Mouse (Mus musculus) left cerebral cortex, adult 8-10 months (tissue): ENCODE results near the gene Fgfr2. TPM values are rescaled to one million over a fixed set of nuclear protein-coding genes. Genes with fewer than 3 reads are reported as not detected.
A peak's percentile ranks its signal among the peaks of the same experiment; 100 is the strongest.

Source experiments
- DNase-seq, 2 experiments: peaks; one replicate each; pipeline ENCODE4 v3.0.0; 2022; ENCODE audit warnings: low spot score in 2 of 2
- total RNA-seq, 4 experiments: library from RNA; stranded (reverse); gene quantifications; 2 replicates each; pipeline ENCODE4 v1.2.4; 2022

The Fgfr2 gene
- total RNA-seq, 4 experiments from 2014 or later: 50.6 to 73.1 (median 64.8) TPM

DNA sequence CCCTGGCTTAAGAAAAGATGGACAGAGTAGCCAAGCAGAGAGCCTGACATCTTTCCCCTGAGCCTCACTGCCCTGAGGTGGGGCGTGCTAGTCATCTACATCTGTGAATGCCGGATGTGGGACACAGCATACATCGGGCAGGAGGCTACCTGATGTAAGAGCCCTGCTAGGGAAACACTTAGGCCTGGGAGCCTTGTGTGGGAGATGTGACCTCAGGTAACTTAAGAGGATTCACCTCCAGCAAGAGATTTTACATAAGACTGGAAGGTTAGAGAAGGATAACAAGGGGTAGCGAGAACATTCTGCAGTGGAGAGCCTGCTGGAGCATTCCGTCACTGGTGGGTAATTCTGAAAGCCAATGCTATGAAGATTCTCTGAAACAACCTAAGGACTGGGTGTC, 876.1 kb downstream of the Fgfr2 start:
- DNase-seq: no peak

DNA sequence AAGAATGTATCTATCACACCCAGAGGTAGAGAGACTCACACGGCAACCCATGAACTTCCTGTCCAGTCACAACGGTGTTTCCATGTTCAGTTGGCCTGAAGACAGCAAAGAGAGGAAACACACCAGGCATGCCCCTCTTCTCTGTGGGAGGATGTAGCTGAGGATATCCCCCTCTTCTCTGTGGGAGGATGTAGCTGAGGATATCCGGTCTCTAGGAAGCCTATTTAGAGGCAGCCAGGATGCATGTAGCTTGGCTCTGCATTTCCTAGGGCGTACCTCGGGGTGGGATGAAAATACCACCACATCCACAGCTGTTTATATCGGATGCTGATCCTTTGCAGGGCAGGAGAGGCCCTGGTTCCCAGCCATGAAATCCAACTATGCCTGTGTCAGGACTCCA, 877.4 kb downstream of the Fgfr2 start:
- no peak for DNase-seq

DNA sequence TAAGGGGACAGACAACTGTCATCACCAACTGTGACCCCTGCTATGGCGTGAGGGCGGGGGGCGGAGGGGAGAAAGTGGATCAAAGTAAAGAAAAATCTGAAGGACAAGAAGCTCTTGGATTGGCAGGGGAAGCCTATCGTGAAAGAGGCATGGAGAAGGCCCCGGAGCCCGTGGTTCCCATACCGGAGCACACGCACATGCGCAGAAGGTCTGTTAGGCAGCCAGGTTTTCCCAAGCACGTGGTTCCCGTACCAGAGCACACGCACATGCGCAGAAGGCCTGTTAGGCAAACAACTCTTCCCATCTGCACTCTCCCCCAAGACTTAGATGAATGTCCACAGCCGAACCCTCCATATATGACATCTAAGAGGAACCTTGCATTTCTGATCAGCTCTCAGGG, 878.5 kb downstream of the Fgfr2 start:
- DNase-seq: no peak

DNA sequence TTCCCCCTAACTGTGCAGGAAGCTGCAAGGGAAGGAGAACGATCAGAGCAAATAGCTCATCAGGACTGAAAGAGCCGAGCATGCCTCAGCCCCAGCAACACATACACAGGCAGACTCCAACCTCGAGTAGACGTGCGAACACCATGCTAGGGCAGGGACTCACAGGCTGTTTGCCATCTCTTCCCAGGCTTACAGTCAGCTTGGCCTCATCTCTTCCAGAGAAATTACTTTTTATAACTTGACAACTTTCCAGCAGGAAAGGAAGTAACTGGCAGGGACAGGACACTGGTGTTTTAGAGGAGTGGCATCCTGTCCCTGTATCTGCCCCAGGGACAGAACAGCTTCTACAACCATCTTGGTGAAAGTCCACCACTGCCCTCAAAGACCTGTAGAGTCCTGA, 879.9 kb downstream of the Fgfr2 start:
- no peak for DNase-seq

DNA sequence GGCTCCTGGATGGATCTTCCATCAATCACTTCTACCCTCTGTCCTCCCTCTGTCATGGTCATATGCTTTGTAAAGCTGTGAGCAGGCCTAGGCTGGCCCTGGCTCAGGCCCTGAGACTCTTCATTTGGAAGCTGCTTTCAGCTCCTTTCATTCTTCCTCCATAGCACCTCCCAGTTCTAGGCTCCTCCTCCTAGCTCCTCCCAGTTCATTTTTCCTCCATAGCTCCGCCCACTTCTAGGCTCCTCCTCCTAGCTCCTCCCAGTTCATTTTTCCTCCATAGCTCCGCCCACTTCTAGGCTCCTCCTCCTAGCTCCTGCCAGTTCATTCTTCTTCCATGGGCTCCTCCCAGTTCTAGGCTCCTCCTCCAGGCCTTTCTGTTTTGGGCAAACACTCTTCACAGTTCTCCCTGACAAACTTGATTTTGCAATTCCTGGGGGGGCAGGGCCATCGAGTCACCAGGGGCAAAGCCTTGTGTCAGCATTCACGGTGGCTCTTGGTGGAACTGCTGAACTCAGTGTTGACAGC, 880.5 kb downstream of the Fgfr2 start:
- no peak for DNase-seq

DNA sequence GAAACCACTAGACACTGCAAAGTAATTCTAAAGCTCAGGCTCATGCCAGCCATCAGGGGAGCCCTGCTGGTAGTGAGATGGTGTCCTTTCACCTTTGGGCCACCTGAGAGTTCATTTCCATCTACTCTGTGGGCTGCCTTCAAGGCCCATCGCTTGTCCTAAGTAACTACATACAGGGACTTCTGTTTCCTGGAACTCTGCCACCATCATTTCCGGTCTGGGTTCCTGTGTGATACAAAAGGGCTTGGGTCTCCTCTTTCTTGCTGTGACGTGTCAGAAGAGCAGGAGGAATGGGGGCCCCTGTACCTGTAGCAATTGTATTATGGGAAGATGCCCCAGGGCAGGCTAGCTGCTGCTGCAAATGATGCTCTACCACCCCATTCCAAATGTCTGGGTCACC, 884.2 kb downstream of the Fgfr2 start:
- DNase-seq: no peak

DNA sequence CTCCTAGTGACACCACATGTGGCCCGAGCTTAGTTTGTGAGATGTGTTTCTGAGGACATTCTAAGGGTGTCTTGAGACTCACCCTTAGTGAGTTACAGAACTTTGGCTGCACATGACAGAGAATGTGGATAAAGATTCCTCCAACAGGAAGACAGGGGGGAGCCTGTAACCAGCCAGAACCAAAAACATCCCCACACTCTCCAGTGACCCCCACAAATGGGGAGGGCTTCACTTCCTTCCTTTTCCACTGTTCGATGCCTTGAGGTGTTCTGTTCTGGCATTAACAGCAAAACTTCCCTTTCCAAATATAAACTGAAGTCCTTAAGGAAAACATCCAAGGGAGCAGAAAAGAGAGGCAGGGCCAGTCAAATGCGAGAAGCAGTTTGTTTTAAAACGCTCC, 886.0 kb downstream of the Fgfr2 start:
- no peak for DNase-seq

DNA sequence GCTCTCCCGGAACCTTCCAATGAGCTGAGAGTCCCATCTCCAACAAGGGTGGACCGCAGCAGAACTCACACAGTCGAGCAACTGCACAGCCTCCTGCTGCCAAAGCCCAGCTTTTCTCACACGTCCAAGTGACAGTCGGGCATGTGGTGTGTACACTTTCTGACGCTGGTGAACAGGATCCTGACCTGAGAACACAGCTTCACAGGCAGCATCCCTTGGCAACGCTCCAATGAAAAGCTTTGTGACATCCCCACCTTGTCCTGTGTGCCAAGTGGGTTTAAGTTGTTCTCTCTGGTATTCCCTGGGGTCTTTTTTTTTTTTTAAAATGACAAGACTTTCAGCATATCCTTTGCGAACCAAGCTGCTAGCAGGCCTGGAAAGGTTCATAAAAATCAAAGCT, 886.4 kb downstream of the Fgfr2 start:
- DNase-seq: no peak

DNA sequence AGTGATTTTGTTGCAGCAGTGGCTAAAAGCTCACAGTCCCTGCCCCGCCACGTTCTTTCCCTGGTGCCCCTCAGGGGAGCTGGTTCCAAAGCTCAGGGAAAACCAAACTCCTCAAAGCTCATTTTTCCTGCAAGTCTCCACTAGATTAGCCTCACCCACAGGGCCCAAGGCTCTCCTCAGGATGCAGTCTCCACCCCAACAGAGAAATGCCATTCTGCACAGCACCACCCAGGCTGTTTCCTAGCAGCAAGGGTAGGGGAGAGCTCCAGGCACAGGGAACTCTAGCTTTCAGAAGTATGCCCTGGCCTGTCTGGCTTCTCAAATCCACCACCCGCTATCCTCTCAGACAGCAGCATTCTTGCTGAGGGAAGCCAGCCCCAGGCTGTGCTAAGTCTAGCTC, 888.9 kb downstream of the Fgfr2 start:
- DNase-seq: no peak

DNA sequence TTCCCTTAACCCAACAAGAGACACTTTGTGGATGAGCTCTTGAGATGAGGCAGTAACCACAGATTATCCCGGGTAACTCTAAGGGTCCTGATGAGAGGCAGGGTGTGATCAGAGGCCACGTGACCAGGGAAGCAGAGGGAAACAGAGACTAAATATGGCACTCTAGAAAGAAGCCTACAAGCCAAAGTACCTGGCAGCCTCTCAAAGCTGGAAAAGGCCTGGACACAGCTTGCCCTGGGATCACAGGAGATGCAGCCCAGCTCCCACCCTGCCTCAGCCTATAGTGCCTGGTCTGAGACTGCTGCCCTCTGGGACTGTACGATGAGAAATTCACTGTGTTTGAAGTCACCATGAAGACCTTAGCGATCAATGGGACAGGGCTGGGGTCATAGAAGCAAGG, 889.4 kb downstream of the Fgfr2 start:
- no peak for DNase-seq

DNA sequence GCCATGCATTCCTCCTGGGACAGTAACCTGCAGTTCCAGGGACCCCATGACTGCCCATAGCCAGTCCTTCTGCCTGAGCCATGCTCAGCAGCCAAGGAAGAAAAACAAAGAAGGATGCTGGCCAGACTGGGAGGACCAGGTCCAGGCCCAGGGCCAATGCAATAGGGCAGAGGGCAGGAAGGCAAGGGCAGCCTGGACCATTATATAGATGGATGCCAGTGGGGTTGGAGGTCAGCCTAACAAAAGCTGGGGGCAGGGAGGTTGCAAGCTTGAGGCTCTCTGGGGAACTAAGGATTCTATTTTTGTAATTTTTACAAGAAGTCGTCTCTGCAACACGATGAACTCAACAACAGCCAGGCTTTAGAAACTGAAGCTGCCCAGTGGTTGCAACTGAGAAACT, 890.2 kb downstream of the Fgfr2 start:
- no peak for DNase-seq

DNA sequence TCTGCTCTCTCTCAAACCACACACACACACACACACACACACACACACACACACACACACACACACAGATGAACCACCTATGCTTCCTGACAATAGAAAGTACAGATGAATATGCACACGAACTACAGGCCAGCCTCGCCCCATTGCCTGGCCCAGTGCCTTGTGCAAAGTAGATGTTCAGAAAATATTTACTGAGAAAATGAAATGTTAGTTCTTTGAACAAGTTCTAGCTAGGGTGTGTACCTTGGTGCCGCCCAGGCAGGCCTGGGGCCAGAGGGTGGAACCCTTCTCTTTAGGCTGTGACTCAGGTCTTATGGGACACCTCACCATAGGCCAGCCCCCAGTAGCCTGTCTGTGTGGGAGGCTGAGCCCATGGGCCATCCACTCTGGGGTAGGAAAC, 891.7 kb downstream of the Fgfr2 start:
- no peak for DNase-seq

DNA sequence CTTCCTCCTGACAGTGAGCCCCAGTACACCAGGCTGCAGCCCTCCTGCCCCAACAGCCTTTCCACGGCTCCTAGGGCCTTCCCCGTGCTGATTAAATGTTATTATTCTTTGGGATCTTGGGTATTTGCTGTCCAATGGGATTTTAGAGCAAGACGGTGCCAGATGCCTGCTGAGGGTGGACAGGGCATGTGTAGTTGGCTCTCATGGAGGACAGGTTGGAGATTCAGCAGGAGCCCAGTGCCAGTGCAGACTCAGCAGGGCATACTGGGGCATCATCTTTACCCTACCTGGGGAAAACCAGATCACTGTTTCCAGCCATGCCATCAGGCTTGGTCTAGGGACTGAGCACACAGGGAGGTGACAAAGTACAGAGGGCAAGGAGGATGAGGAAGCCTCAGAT, 892.2 kb downstream of the Fgfr2 start:
- no peak for DNase-seq

DNA sequence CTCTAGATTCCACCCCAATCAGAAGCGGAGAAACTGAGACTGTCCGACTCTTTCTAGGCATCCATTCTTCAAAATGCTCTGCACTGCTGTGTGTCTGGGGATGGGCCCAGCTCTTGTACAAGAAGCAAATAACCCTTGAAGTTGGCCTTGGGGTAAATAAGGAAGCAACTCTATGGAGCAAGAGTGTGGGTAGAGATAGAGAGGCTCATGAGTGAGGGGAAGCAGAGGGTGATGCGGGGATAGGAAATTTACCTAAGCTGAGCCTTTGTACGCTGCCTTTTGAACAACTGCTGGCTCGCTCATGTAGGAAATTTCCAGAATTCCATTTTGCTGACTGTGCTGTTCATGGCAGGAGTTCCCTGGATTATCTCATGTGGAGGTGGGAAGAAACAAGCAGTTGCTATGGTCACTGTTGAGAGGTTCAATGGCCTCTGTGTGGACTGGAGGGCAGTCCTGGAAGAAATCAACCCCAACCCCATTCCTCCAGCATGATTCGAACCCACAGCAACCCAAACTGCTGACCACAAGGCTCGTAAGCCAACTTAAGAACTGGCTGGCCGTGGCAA, 896.0 kb downstream of the Fgfr2 start:
- no peak for DNase-seq

DNA sequence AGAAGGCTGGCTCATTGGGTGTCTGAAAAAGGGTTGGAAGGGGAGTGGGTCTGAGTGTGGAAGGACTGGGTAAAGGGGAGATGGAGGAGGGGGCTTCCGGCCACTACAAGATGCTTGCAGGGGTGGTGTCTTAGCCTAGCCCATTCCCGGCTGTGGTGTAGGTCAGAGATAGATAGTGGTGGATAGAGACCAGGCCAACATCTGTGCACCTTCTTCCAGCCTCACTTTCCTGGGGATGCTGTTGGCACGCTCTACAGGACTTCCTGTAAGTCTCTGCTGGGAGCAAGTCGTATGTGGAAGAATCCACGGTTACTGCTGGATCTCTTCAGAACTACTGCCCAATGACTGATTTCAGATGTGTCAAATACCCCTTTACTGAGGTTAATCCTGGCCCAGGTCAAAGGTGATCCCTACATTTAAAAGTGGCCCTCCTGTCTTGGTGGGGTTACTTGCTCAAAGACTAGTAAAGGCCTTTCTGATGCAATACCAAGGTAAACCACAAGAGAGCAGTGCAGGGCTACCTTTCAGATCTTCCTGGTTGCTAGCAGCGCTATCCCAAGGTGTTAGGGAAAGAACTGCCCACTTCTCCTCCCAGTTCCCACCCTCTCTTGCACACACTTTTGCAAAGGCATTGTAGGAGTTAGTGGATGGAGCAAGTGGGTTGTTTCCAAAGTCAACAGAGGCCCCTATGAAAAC, 896.6 kb downstream of the Fgfr2 start:
- peak; percentile 60 to 74 for DNase-seq

DNA sequence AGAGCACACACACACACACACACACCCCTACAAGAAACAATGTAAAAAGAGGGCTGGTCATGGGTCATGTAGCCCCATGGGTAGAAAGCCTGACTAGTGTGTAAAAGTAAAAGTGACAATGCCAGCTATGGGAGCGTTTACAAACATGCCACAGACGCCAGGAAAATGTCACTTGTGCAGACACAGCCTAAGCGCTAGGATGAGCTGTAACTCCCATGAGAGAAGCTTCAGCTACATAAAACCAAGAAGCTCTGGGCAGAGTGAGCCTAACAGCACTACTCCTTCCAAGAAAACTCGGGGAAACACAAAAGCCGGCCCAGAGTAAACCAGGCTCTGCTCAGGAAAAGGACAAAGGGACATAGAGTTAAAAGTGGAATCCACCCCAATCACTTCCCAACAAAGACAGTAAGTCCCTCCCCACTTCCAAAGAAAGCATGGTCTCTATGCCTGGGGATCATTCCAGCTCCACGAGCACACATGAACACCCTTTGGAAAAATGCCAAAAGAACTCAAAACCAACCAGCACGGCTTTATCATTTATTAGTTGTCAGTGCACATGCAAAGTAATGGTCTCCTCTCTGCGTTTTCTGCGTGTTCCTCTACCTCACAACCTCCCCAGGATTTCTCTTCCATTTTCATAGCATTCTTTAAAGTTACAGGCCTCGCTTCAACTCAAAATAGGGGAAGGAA, 899.6 kb downstream of the Fgfr2 start:
- DNase-seq: no peak

DNA sequence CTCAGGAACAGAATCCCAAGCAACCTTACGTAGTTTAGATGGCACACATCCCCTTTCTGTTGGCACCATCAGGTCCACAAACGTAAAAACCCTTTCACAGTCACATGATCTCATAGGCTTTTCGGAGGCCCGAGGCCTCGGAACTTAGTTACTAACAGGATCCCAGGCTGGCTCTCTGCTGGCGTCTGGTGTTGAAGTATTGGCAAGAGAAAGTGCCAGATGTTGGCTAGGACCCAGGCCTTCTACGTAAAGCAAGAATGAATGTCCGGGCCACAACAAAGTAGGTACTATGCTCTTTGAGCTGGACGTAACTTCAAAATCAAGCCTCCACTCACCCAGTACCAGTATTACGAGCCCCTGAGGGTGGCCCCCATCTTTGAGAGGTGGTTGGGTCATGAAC, 909.1 kb downstream of the Fgfr2 start:
- no peak for DNase-seq

DNA sequence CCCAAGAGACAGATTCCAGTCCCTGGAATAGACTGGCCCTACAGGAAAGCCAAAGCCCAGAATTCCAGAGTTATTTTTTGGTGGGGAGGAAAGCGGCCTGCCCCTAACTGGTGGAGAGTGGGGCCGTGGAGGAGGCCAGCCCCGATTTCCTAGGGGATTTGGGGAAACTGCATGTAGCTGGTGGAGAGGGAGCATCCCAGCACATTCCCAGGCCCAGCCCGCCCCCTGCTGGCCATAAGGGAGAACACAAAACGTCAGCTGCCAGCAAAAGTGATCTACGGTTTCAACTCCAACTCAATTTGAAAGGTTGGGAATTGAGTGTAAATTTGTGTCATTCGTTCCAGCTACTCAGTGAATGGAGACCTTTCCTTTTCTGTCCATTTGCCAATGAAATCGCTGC, 909.7 kb downstream of the Fgfr2 start:
- peak; percentile 32 to 75 for DNase-seq

DNA sequence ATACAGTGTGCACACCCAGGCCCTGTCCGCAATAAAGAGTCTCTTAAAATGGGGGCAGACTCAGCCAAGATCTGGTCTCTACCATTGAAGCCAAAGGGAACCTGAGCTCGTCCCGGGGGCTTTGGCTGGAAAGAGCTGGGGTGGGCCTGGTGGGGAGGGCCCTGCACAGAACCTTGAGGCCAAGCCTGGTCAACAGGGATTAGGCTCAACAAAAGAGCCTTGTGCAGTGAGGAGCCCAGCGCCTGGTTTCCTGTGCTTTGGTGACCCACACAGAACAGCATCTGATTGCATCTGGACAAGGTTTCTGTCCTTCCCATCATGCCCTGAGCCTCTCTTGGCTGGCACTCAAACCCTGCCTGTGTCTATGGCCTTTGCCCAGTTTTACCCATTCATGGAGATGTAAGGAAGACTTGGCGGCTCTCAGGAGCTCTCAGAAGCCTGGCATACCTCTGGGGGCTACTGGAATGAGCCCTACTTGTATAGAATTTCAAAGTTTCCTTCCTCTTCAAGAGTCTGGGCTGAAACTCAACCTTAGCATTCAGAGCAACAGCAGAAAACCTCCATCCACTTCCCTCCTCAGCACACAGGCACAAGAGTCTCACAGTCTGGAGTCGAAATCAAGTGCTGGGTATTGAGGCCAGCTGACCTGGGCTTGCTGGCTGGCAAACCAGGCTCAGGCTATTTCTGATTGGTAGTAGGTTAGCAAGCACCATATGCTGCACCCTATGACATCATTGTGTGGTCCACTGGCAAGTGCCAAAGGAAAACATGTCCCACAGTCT, 911.0 kb downstream of the Fgfr2 start:
- DNase-seq: peak in 1 of 2 experiments; percentile 30

DNA sequence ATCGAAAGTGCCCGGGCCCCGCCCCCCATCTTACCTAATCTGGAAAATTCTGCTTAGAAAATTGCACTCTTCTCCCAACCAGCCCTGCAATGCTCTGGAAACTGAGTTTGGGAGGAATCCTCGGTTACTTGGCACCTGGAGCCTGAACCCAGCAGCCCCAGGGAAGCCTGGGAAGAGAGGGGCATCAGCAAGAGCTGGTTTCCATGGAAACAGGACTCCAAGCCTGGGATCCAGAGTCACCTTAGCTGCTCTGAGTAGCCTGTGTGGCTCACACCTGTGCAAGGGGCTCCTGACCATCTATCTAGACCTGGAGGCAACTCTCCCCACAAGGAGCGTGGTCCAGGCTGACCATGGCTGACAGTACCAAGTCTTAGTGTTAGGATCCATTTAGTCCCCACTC, 912.5 kb downstream of the Fgfr2 start:
- DNase-seq: no peak

DNA sequence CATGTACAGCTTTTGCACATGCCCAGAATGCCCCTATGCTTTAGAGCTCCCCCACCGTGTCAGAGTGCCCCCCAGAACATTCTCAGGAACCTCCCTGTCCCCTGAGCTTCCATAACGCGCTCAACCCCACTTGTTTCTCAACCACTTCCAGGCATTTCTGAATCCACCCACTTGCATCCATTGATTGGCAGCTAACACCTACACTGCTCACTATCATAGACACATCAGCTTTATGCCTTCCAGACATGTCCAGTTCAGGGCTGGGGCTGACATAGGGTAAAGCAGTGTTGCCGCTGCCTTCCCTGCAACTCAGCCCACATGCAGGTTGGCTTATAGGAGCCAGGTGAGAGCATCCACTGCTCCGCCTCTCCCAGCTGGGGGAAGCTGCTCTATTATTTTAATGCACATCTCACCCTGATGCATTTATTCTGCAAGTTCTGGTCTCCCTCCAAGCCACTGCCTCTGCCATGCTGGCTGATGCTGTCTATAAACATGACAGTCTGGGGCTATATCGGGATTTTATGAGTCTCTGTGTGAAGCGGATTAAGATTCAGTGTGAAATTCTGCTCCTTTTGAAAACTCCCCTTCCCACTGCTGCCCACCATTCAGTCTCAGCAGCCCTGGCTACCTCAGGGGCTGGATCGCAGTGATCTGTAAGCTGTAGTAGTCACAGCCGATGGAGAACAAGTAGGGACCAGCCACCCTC, 914.1 kb downstream of the Fgfr2 start:
- peak; percentile 32 to 76 for DNase-seq
